Mouse (Mus musculus) small intestine, adult 2 months (tissue): Measurements from ENCODE around the gene Mbd4. TPM values are rescaled to one million over a fixed set of nuclear protein-coding genes. Genes with fewer than 3 reads are reported as not detected.

Experiments
- H3K27ac ChIP-seq: fragments of 200-500 bp; 2 replicates; pipeline ENCODE4 v1.5.1; 2012; ENCODE audit warnings: low read depth, low read length, control low read depth, inconsistent platforms; ENCODE audit not compliant: insufficient read depth
- H3K27me3 ChIP-seq: fragments of 200-500 bp; 2 replicates; pipeline ENCODE4 v1.6.1; 2012; ENCODE audit warnings: mild to moderate bottlenecking, moderate library complexity, low read length, inconsistent platforms; ENCODE audit not compliant: control insufficient read depth, insufficient read depth
- H3K36me3 ChIP-seq: fragments of 200-500 bp; 2 replicates; pipeline ENCODE4 v1.6.1; 2012; ENCODE audit warnings: mild to moderate bottlenecking, low read length, control low read depth, inconsistent platforms; ENCODE audit not compliant: control insufficient read depth, insufficient read depth
- H3K4me1 ChIP-seq: fragments of 200-500 bp; 2 replicates; pipeline ENCODE4 v1.6.1; 2012; ENCODE audit warnings: low read length, inconsistent platforms, mixed read lengths; ENCODE audit not compliant: control insufficient read depth, insufficient read depth, insufficient read length
- H3K4me3 ChIP-seq: fragments of 200-500 bp; 2 replicates; pipeline ENCODE4 v1.5.1; 2012; ENCODE audit warnings: low read depth, mild to moderate bottlenecking, control low read depth, inconsistent platforms, low read length, moderate library complexity
- CTCF ChIP-seq: fragments of 200-500 bp; IDR thresholded peaks from 2 replicates; pipeline ENCODE4 v1.5.1; 2012; ENCODE audit warnings: low read depth, mild to moderate bottlenecking, control low read depth, inconsistent platforms, low read length, moderate library complexity, mixed read lengths; ENCODE audit not compliant: insufficient replicate concordance, insufficient read length; ENCODE audit errors: extremely low read depth
- POLR2A ChIP-seq: fragments of 200-500 bp; IDR thresholded peaks from 2 replicates; pipeline ENCODE4 v1.6.1; 2012; ENCODE audit warnings: low read depth, mild to moderate bottlenecking, control low read depth, inconsistent platforms, low read length, moderate library complexity
- WGBS: fragments of 180-500 bp; shearing (Covaris S2); methylation state at CpG from one replicate; pipeline ENCODE4 v1.1.7; 2018; 5-methylcytosine and 5-hydroxymethylcytosine counted together
- polyA plus RNA-seq: library from polyadenylated mRNA; depleted of rRNA; stranded (reverse); fragments of >200 nt; gene quantifications from 2 replicates; pipeline ENCODE4 v1.2.3, GENCODE M21; 2012; rRNA removed

The Mbd4 gene
- polyA plus RNA-seq, 1 experiment: 0.57 TPM

DNA sequence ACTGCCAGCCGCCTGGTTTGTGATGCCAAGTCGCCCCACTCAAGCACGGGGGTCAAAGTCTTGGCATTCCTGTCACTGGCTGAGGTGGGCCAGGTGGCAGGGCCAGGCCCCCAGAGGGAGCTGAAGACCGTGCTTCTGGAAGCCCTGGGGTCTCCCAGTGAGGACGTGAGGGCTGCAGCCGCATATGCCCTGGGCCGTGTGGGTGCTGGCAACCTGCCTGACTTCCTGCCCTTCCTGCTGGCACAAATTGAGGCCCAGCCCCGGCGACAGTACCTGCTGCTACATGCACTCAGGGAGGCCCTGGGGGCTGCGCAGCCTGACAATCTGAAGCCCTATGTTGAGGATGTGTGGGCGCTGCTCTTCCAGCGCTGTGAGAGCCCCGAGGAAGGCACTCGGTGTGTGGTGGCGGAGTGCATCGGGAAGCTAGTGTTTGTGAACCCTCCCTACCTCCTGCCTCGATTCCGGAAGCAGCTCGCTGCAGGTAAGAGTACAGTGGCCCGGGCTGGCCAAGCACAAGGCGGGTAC lies 60.4 kb downstream of the Mbd4 start:
- peaks cover 7% of the 10 kb centered on the region; the same call in 1 of the 2 replicates for H3K4me1 ChIP-seq
- H3K36me3 ChIP-seq: 0 out of 2 replicates have a peak, but pooled peaks cover under 1% of the 10 kb centered on the region
- peak overlapping the region; percentile 64 for H3K4me3 ChIP-seq
- no peaks in the 10 kb centered on the region for H3K27me3 ChIP-seq
- TF ChIP-seq POLR2A (no peak), CTCF (no peak)
- H3K27ac ChIP-seq: peak overlapping the region; percentile 26; the same call in 1 of the 2 replicates
- 27% methylated on average over 21 of the region's 21 CpGs for WGBS

DNA sequence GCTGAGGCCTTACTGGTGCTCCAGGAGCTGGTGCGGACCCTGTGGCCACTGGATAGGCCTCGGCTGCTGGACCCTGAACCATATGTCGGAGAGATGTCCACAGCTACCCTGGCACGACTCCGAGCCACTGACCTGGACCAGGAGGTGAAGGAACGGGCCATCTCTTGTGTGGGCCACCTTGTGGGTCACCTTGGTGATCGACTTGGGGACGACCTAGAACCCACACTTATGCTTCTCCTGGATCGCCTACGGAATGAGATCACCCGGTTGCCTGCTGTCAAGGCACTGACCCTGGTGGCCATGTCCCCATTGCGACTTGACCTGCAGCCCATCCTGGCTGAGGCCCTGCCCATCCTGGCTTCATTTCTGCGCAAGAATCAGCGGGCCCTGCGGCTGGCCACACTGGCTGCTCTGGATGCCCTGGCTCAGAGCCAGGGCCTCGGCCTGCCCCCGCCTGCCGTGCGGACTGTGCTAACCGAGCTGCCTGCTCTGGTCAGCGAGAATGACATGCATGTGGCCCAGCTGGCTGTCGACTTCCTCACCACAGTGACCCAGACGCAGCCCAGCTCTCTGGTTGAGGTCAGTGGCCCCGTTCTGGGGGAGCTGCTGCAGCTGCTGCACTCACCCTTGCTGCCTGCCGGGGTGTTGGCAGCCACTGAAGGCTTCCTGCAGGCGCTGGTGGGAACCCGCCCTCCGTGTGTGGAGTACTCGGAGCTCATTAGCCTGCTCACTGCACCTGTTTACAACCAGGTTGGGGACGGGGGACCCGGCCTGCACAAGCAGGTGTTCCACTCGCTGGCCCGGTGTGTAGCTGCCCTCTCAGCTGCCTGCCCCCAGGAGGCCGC lies 61.1 kb downstream of the Mbd4 start:
- peak overlapping the region; percentile 64 for H3K4me3 ChIP-seq
- H3K27me3 ChIP-seq: no peaks in the 10 kb centered on the region
- TF ChIP-seq CTCF (no peak), POLR2A (no peak)
- peak overlapping the region; percentile 26; the same call in 1 of the 2 replicates for H3K27ac ChIP-seq
- peaks cover 7% of the 10 kb centered on the region; the same call in 1 of the 2 replicates for H3K4me1 ChIP-seq
- WGBS: 37% methylated on average over 34 of the region's 34 CpGs
- H3K36me3 ChIP-seq: no peaks in the 10 kb centered on the region

DNA sequence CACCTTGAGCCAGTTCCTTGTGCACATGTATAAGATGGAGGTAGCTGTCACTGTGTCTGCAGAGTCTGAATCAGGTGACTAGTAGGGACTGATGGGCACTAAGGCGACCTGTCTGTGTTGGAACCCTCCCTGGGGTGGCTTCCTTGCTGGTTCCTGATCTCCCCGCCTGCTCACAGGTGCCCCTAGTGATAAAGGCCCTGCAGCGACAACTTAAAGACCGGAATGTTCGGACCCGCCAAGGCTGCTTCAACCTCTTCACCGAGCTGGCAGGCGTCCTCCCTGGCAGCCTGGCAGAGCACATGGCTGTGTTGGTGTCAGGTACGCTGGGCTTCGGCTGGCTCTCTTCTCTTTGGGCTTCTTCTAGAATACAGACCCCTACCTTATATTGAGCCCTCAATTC lies 62.2 kb downstream of the Mbd4 start:
- Histone ChIP-seq H3K27ac (no peak overlapping the region), H3K36me3 (no peaks in the 10 kb centered on the region), H3K4me3 (no peak overlapping the region), H3K4me1 (peaks cover 7% of the 10 kb centered on the region; the same call in 1 of the 2 replicates), H3K27me3 (no peaks in the 10 kb centered on the region)
- TF ChIP-seq POLR2A (no peak), CTCF (no peak)
- 95% methylated on average over 10 of the region's 10 CpGs for WGBS

Other genes starting within 250 kb of the Mbd4 start
- gene Raf1, start 176.7 kb downstream of the Mbd4 start, polyA plus RNA-seq: 42.8 and 81.6 TPM in 2 replicates
- 0.17 TPM in 1 of 2 replicates, not detected in the other for gene Tmem40, start 91.0 kb downstream of the Mbd4 start, polyA plus RNA-seq
- gene Cand2, start 78.8 kb downstream of the Mbd4 start, polyA plus RNA-seq: 2.1 and 3.4 TPM in 2 replicates
- gene Rpl32, start 44.6 kb downstream of the Mbd4 start, polyA plus RNA-seq: 364 and 436 TPM in 2 replicates
- gene Efcab12, start 15.0 kb downstream of the Mbd4 start, polyA plus RNA-seq: 0.04 TPM in 2 replicates
- 3.0 and 3.1 TPM in 2 replicates for gene Ift122, start 99 bp upstream of the Mbd4 start, polyA plus RNA-seq
- gene Rho, start 78.4 kb upstream of the Mbd4 start, polyA plus RNA-seq: 0.27 and 0.35 TPM in 2 replicates
- not detected in 2 replicates for gene H1foo, start 91.6 kb upstream of the Mbd4 start, polyA plus RNA-seq
- 26.2 TPM in 2 replicates for gene Plxnd1, start 141.6 kb upstream of the Mbd4 start, polyA plus RNA-seq